Mouse (Mus musculus) cortical plate, adult 2 months (tissue): ENCODE results near the gene Zbp1.

ENCODE experiments used
- CTCF ChIP-seq: fragments of 200-500 bp; IDR thresholded peaks from 2 replicates; pipeline ENCODE4 v1.5.1; 2011; ENCODE audit warnings: mild to moderate bottlenecking, control low read depth, low read length; ENCODE audit not compliant: insufficient read depth; ENCODE audit errors: extremely low read depth
- POLR2A ChIP-seq: fragments of 200-500 bp; IDR thresholded peaks from 2 replicates; pipeline ENCODE4 v1.6.1; 2011; ENCODE audit warnings: mild to moderate bottlenecking, low read length, control low read depth; ENCODE audit not compliant: insufficient read depth; ENCODE audit errors: extremely low read depth

DNA sequence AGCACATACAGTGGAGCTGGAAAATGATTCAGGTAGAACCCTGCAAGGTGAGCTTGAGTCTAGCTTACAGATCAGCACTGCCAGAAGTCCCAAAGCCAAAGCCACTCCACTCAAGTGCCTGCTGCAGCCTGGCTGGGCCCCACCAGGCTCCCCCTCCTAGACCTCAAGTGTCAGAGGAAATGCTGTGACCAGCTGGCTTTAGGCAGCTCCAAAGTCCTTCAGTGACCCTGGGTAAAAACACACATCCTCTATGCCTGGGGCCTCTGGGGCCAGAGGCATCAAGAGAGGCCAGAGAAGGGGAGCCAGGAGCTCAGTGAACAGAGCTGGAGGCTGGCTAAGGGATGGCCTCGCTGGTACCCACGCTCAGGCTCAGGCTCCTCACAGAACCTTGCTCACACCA lies 31.7 kb upstream of the Zbp1 start:
- no peak for TF ChIP-seq POLR2A
- no peak for TF ChIP-seq CTCF
